Mouse (Mus musculus): ENCODE data around the gene Acnat2.
"Not testable (repeated sequence)": the region's sequence is repeated elsewhere in the genome, so short reads cannot be mapped to it uniquely, and the experiment has no call there.

- not testable (repeated sequence) for TF ChIP-seq CTCF, EP300 (IDR thresholded peaks at IDR 0.05; ENCODE audit: low read depth)
These were observed 24.2 kb downstream of the Acnat2 start for GRCm38 (mm10) chr4:49383576-49384318.
